Mouse (Mus musculus): ENCODE data around the gene Gnmt. TPM values are rescaled to one million over a fixed set of nuclear protein-coding genes. Genes with fewer than 3 reads are reported as not detected.

Gnmt gene
- polyA plus RNA-seq, 1 experiment from 2014 or later = 14.9 TPM

GRCm38 (mm10) chr17:46734055-46734454 lies 5.1 kb upstream of the Gnmt start:
- ATAC-seq = no peak
- no peak for TF ChIP-seq CTCF (IDR thresholded peaks at IDR 0.05)
- no peak for TF ChIP-seq EP300 (IDR thresholded peaks at IDR 0.05)

GRCm38 (mm10) chr17:46728496-46728895 lies 472 bp downstream of the Gnmt start:
- TF ChIP-seq EP300 (IDR thresholded peaks at IDR 0.05) (no peak), CTCF (IDR thresholded peaks at IDR 0.05) (no peak)
- H3K4me3 ChIP-seq (ENCODE audit: low read depth, low read length) = 0 out of 2 replicates have a peak overlapping the region, but pooled peaks have one; percentile 11
- H3K4me1 ChIP-seq (ENCODE audit: insufficient read depth, low read depth, low read length) = 0 out of 2 replicates have a peak, but pooled peaks cover 3% of the 10 kb centered on the region
- 38% methylated on average over 11 of the region's 11 CpGs for WGBS
- no peaks in the 10 kb centered on the region; the same call in 1 of the 2 replicates for H3K36me3 ChIP-seq (ENCODE audit: insufficient read depth, low read length)
- H3K4me2 ChIP-seq (replicated peaks; ENCODE audit: low read depth, low read length) = peak overlapping the region; percentile 43
- no peak overlapping the region for H3K9ac ChIP-seq (replicated peaks; ENCODE audit: low read depth)
- no peaks in the 10 kb centered on the region for H3K27me3 ChIP-seq (replicated peaks; ENCODE audit: insufficient read depth, low read length)
- ATAC-seq (peak; percentile 28), DNase-seq (ENCODE audit: low spot score) (peak; percentile 25)
- no peaks in the 10 kb centered on the region for H3K9me3 ChIP-seq (ENCODE audit: low read length)
- H3K27ac ChIP-seq (ENCODE audit: low read length) = peak overlapping the region; percentile 28; the same call in 1 of the 2 replicates

More at GRCm38 (mm10) chr17:46734055-46734454, 5.1 kb upstream of the Gnmt start:
- Histone ChIP-seq H3K27me3 (replicated peaks; ENCODE audit: insufficient read depth, low read length) (no peaks in the 10 kb centered on the region), H3K27ac (ENCODE audit: low read length) (no peak overlapping the region), H3K9ac (replicated peaks; ENCODE audit: low read depth) (no peak overlapping the region), H3K4me3 (ENCODE audit: low read depth, low read length) (no peak overlapping the region), H3K9me3 (ENCODE audit: low read length) (no peaks in the 10 kb centered on the region), H3K36me3 (ENCODE audit: insufficient read depth, low read length) (no peaks in the 10 kb centered on the region), H3K4me2 (replicated peaks; ENCODE audit: low read depth, low read length) (no peak overlapping the region), H3K4me1 (ENCODE audit: insufficient read depth, low read depth, low read length) (0 out of 2 replicates have a peak, but pooled peaks cover 3% of the 10 kb centered on the region)
- no peak for DNase-seq (ENCODE audit: low spot score)
- WGBS = 97% methylated on average over 3 of the region's 3 CpGs

GRCm38 (mm10) chr17:46728021-46728420 lies 947 bp downstream of the Gnmt start:
- no peak overlapping the region for H3K27ac ChIP-seq (ENCODE audit: low read length)
- DNase-seq (ENCODE audit: low spot score) (peak; percentile 65), ATAC-seq (no peak)
- no peaks in the 10 kb centered on the region for H3K27me3 ChIP-seq (replicated peaks; ENCODE audit: insufficient read depth, low read length)
- H3K4me2 ChIP-seq (replicated peaks; ENCODE audit: low read depth, low read length) = no peak overlapping the region
- H3K4me3 ChIP-seq (ENCODE audit: low read depth, low read length) = no peak overlapping the region
- 30% methylated on average over 6 of the region's 6 CpGs for WGBS
- H3K36me3 ChIP-seq (ENCODE audit: insufficient read depth, low read length) = no peaks in the 10 kb centered on the region; the same call in 1 of the 2 replicates
- TF ChIP-seq CTCF (IDR thresholded peaks at IDR 0.05) (peak; percentile 57), EP300 (IDR thresholded peaks at IDR 0.05) (no peak)
- no peaks in the 10 kb centered on the region for H3K9me3 ChIP-seq (ENCODE audit: low read length)
- H3K9ac ChIP-seq (replicated peaks; ENCODE audit: low read depth) = no peak overlapping the region
- 0 out of 2 replicates have a peak, but pooled peaks cover 3% of the 10 kb centered on the region for H3K4me1 ChIP-seq (ENCODE audit: insufficient read depth, low read depth, low read length)

GRCm38 (mm10) chr17:46727271-46727670 lies 1.7 kb downstream of the Gnmt start:
- no peaks in the 10 kb centered on the region; the same call in 1 of the 2 replicates for H3K36me3 ChIP-seq (ENCODE audit: insufficient read depth, low read length)
- H3K4me3 ChIP-seq (ENCODE audit: low read depth, low read length) = no peak overlapping the region
- H3K9ac ChIP-seq (replicated peaks; ENCODE audit: low read depth) = no peak overlapping the region
- TF ChIP-seq CTCF (IDR thresholded peaks at IDR 0.05) (no peak), EP300 (IDR thresholded peaks at IDR 0.05) (no peak)
- no peaks in the 10 kb centered on the region for H3K27me3 ChIP-seq (replicated peaks; ENCODE audit: insufficient read depth, low read length)
- no peak for DNase-seq (ENCODE audit: low spot score)
- no peak overlapping the region for H3K27ac ChIP-seq (ENCODE audit: low read length)
- H3K9me3 ChIP-seq (ENCODE audit: low read length) = no peaks in the 10 kb centered on the region
- ATAC-seq = no peak
- 88% methylated on average over 11 of the region's 11 CpGs for WGBS
- H3K4me2 ChIP-seq (replicated peaks; ENCODE audit: low read depth, low read length) = no peak overlapping the region
- 0 out of 2 replicates have a peak, but pooled peaks cover 3% of the 10 kb centered on the region for H3K4me1 ChIP-seq (ENCODE audit: insufficient read depth, low read depth, low read length)

GRCm38 (mm10) chr17:46725731-46726645 lies 3.0 kb downstream of the Gnmt start:
- H3K9me3 ChIP-seq (ENCODE audit: low read length) = no peaks in the 10 kb centered on the region
- 0 out of 2 replicates have a peak, but pooled peaks cover 3% of the 10 kb centered on the region for H3K4me1 ChIP-seq (ENCODE audit: insufficient read depth, low read depth, low read length)
- H3K27me3 ChIP-seq (replicated peaks; ENCODE audit: insufficient read depth, low read length) = no peaks in the 10 kb centered on the region
- no peak overlapping the region for H3K4me2 ChIP-seq (replicated peaks; ENCODE audit: low read depth, low read length)
- H3K9ac ChIP-seq (replicated peaks; ENCODE audit: low read depth) = no peak overlapping the region
- peaks cover 10% of the 10 kb centered on the region for H3K36me3 ChIP-seq (ENCODE audit: insufficient read depth, low read length)
- ATAC-seq (no peak), DNase-seq (ENCODE audit: low spot score) (no peak)
- 88% methylated on average over 26 of the region's 26 CpGs for WGBS
- H3K4me3 ChIP-seq (ENCODE audit: low read depth, low read length) = no peak overlapping the region
- TF ChIP-seq EP300 (IDR thresholded peaks at IDR 0.05) = no peak
- TF ChIP-seq CTCF (IDR thresholded peaks at IDR 0.05) = no peak
- H3K27ac ChIP-seq (ENCODE audit: low read length) = no peak overlapping the region

GRCm38 (mm10) chr17:46725273-46725672 lies 3.7 kb downstream of the Gnmt start:
- Histone ChIP-seq H3K27ac (ENCODE audit: low read length) (no peak overlapping the region), H3K9ac (replicated peaks; ENCODE audit: low read depth) (no peak overlapping the region), H3K27me3 (replicated peaks; ENCODE audit: insufficient read depth, low read length) (no peaks in the 10 kb centered on the region), H3K4me2 (replicated peaks; ENCODE audit: low read depth, low read length) (no peak overlapping the region), H3K4me3 (ENCODE audit: low read depth, low read length) (no peak overlapping the region), H3K9me3 (ENCODE audit: low read length) (no peaks in the 10 kb centered on the region), H3K4me1 (ENCODE audit: insufficient read depth, low read depth, low read length) (0 out of 2 replicates have a peak, but pooled peaks cover 3% of the 10 kb centered on the region), H3K36me3 (ENCODE audit: insufficient read depth, low read length) (peaks cover 10% of the 10 kb centered on the region)
- 64% methylated on average over 9 of the region's 9 CpGs for WGBS
- TF ChIP-seq EP300 (IDR thresholded peaks at IDR 0.05) (no peak), CTCF (IDR thresholded peaks at IDR 0.05) (peak; percentile 74)
- ATAC-seq (0 out of 2 replicates have a peak, but pooled peaks have one; percentile 3), DNase-seq (ENCODE audit: low spot score) (peak; percentile 66)

Measured in lung, postnatal 0 days (tissue).